Mouse (Mus musculus): Measurements from ENCODE around the gene Treml1. TPM values are rescaled to one million over a fixed set of nuclear protein-coding genes. Genes with fewer than 3 reads are reported as not detected.

Gene Treml1
- total and polyA plus RNA-seq, 2 experiments from 2014 or later: 0.57 TPM; not detected in 1

DNA sequence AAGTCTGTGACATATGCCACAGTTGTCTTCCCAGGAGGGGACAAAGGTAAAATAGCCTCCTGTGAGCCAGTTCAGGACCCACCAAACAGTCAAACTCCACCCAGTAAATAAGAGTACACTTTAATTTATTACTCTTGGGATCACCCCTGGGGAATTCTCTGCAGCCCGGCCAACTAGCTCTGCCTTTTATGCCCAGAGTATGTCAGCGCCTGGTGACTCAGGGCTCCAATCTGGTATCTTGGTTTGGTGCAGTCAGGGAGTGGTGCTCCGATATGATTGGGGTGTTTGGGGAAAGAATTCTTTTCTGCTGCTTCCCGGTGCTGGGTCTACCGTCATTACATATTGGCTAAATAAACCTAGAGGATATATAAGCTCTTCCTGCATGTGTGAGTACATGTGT is 7.1 kb downstream of the Treml1 start:
- Histone ChIP-seq H3K9ac (replicated peaks; ENCODE audit: low read depth, low read length) (no peak overlapping the region), H3K9me3 (replicated peaks; ENCODE audit: control insufficient read depth, low read length) (no peaks in the 10 kb centered on the region), H3K27ac (ENCODE audit: low read depth) (no peak overlapping the region), H3K27me3 (ENCODE audit: control insufficient read depth, insufficient read depth, low read length) (no peaks in the 10 kb centered on the region), H3K36me3 (replicated peaks; ENCODE audit: control insufficient read depth, insufficient read depth, low read length) (no peaks in the 10 kb centered on the region), H3K4me1 (ENCODE audit: control insufficient read depth, insufficient read depth) (peaks cover 18% of the 10 kb centered on the region), H3K4me2 (ENCODE audit: low read depth, low read length) (no peak overlapping the region), H3K4me3 (ENCODE audit: low read depth, low read length) (no peak overlapping the region)
- TF ChIP-seq EP300 (IDR thresholded peaks at IDR 0.05; ENCODE audit: low read depth) (no peak), CTCF (IDR thresholded peaks at IDR 0.05; ENCODE audit: low read depth) (no peak)
- ATAC-seq (ENCODE audit: insufficient read depth, low read depth): no peak
- DNase-seq (ENCODE audit: low spot score): no peak
- 56% methylated on average over 5 of the region's 5 CpGs for WGBS

- TF ChIP-seq CTCF (IDR thresholded peaks at IDR 0.05; ENCODE audit: low read depth) (no peak), EP300 (IDR thresholded peaks at IDR 0.05; ENCODE audit: low read depth) (no peak)
- no peak for ATAC-seq (ENCODE audit: insufficient read depth, low read depth)
Measured at GRCm38 (mm10) chr17:48371621-48372020, 11.9 kb downstream of the Treml1 start.

GRCm38 (mm10) chr17:48372987-48373386 is 13.3 kb downstream of the Treml1 start:
- Histone ChIP-seq H3K9ac (replicated peaks; ENCODE audit: low read depth, low read length) (no peak overlapping the region), H3K4me3 (ENCODE audit: low read depth, low read length) (no peak overlapping the region), H3K9me3 (replicated peaks; ENCODE audit: control insufficient read depth, low read length) (no peaks in the 10 kb centered on the region), H3K27me3 (ENCODE audit: control insufficient read depth, insufficient read depth, low read length) (no peaks in the 10 kb centered on the region), H3K4me1 (ENCODE audit: control insufficient read depth, insufficient read depth) (no peaks in the 10 kb centered on the region), H3K36me3 (replicated peaks; ENCODE audit: control insufficient read depth, insufficient read depth, low read length) (no peaks in the 10 kb centered on the region), H3K27ac (ENCODE audit: low read depth) (no peak overlapping the region), H3K4me2 (ENCODE audit: low read depth, low read length) (no peak overlapping the region)
- DNase-seq (ENCODE audit: low spot score) (no peak), ATAC-seq (ENCODE audit: insufficient read depth, low read depth) (no peak)
- 67% methylated on average over 8 of the region's 8 CpGs for WGBS
- TF ChIP-seq EP300 (IDR thresholded peaks at IDR 0.05; ENCODE audit: low read depth) (no peak), CTCF (IDR thresholded peaks at IDR 0.05; ENCODE audit: low read depth) (no peak)

More at GRCm38 (mm10) chr17:48371621-48372020, 11.9 kb downstream of the Treml1 start:
- H3K4me2 ChIP-seq (ENCODE audit: low read depth, low read length): no peak overlapping the region
- H3K36me3 ChIP-seq (replicated peaks; ENCODE audit: control insufficient read depth, insufficient read depth, low read length): no peaks in the 10 kb centered on the region
- H3K4me1 ChIP-seq (ENCODE audit: control insufficient read depth, insufficient read depth): 0 out of 2 replicates have a peak, but pooled peaks cover 2% of the 10 kb centered on the region
- no peak for DNase-seq (ENCODE audit: low spot score)
- no peaks in the 10 kb centered on the region for H3K27me3 ChIP-seq (ENCODE audit: control insufficient read depth, insufficient read depth, low read length)
- H3K27ac ChIP-seq (ENCODE audit: low read depth): no peak overlapping the region
- H3K4me3 ChIP-seq (ENCODE audit: low read depth, low read length): no peak overlapping the region
- no peaks in the 10 kb centered on the region for H3K9me3 ChIP-seq (replicated peaks; ENCODE audit: control insufficient read depth, low read length)
- no peak overlapping the region for H3K9ac ChIP-seq (replicated peaks; ENCODE audit: low read depth, low read length)

DNA sequence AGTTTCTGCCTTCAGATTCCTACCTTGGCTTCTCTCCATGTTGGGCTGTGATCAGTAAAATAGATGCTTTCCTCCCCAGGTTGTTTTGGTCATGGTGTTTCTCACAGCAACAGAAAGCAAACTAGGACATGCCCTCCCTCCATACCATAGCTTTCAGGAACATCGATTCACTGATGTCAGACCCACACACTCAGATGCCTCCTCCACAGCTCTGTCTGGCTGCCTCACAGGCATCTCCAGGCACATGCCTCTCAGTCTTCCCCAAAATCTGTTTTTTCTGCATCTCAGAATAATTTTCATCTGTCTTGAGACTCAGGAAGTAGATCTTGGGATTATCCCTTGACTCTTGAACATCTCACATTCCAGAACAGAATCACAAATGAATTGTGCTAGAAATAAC is 16.4 kb downstream of the Treml1 start:
- no peaks in the 10 kb centered on the region for H3K36me3 ChIP-seq (replicated peaks; ENCODE audit: control insufficient read depth, insufficient read depth, low read length)
- no peak for TF ChIP-seq EP300 (IDR thresholded peaks at IDR 0.05; ENCODE audit: low read depth)
- TF ChIP-seq CTCF (IDR thresholded peaks at IDR 0.05; ENCODE audit: low read depth): no peak
- 80% methylated on average over 1 of the region's 1 CpGs for WGBS

GRCm38 (mm10) chr17:48379050-48379449 is 19.3 kb downstream of the Treml1 start:
- Histone ChIP-seq H3K4me2 (ENCODE audit: low read depth, low read length) (no peak overlapping the region), H3K27me3 (ENCODE audit: control insufficient read depth, insufficient read depth, low read length) (no peaks in the 10 kb centered on the region), H3K4me1 (ENCODE audit: control insufficient read depth, insufficient read depth) (no peaks in the 10 kb centered on the region), H3K36me3 (replicated peaks; ENCODE audit: control insufficient read depth, insufficient read depth, low read length) (no peaks in the 10 kb centered on the region), H3K9me3 (replicated peaks; ENCODE audit: control insufficient read depth, low read length) (no peaks in the 10 kb centered on the region), H3K9ac (replicated peaks; ENCODE audit: low read depth, low read length) (no peak overlapping the region), H3K27ac (ENCODE audit: low read depth) (no peak overlapping the region), H3K4me3 (ENCODE audit: low read depth, low read length) (no peak overlapping the region)
- no peak for TF ChIP-seq EP300 (IDR thresholded peaks at IDR 0.05; ENCODE audit: low read depth)
- TF ChIP-seq CTCF (IDR thresholded peaks at IDR 0.05; ENCODE audit: low read depth): no peak
- ATAC-seq (ENCODE audit: insufficient read depth, low read depth) (no peak), DNase-seq (ENCODE audit: low spot score) (no peak)

More for the DNA sequence above, 16.4 kb downstream of the Treml1 start:
- H3K9ac ChIP-seq (replicated peaks; ENCODE audit: low read depth, low read length): no peak overlapping the region
- no peak overlapping the region for H3K4me3 ChIP-seq (ENCODE audit: low read depth, low read length)
- no peak overlapping the region for H3K4me2 ChIP-seq (ENCODE audit: low read depth, low read length)
- no peaks in the 10 kb centered on the region for H3K27me3 ChIP-seq (ENCODE audit: control insufficient read depth, insufficient read depth, low read length)
- no peak for DNase-seq (ENCODE audit: low spot score)
- H3K4me1 ChIP-seq (ENCODE audit: control insufficient read depth, insufficient read depth): no peaks in the 10 kb centered on the region
- H3K9me3 ChIP-seq (replicated peaks; ENCODE audit: control insufficient read depth, low read length): no peaks in the 10 kb centered on the region
- no peak overlapping the region for H3K27ac ChIP-seq (ENCODE audit: low read depth)
- ATAC-seq (ENCODE audit: insufficient read depth, low read depth): no peak

DNA sequence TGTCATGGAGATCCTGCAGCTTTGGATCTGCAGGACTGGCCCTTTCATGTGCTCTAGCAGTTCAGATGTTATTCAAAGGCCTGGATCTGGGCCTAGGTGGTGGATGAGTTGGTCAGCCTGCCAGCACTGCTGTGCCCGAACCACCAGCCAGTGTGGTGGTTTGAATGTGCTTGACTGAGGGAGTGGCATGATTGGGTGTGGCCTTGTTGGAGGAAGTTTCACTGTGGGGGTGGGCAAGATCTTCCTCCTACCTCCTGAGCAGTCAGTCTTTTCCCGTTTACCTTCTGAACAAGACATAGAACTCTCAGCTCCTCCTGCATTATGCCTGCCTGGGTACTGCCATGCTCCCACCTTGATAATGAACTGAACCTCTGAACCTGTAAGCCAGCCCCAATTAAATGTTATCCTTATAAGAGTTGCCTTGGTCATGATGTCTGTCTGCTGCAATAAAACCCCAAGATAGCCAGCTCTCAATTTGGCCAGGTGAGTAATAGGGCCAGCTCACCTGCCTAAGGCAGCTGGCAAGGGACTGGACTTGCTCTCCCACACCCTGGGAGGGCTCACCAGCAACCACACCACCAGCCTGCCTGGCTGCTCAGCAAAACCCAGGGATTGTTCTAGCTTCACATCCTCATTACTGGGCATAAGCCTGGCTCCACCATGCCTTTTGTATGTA is 26.2 kb downstream of the Treml1 start:
- 56% methylated on average over 2 of the region's 2 CpGs for WGBS

More for the DNA sequence above, 26.2 kb downstream of the Treml1 start:
- Histone ChIP-seq H3K36me3 (replicated peaks; ENCODE audit: control insufficient read depth, insufficient read depth, low read length) (peaks cover 45% of the 10 kb centered on the region), H3K27ac (ENCODE audit: low read depth) (no peak overlapping the region), H3K4me3 (ENCODE audit: low read depth, low read length) (no peak overlapping the region), H3K4me1 (ENCODE audit: control insufficient read depth, insufficient read depth) (no peaks in the 10 kb centered on the region), H3K27me3 (ENCODE audit: control insufficient read depth, insufficient read depth, low read length) (no peaks in the 10 kb centered on the region), H3K9me3 (replicated peaks; ENCODE audit: control insufficient read depth, low read length) (no peaks in the 10 kb centered on the region), H3K9ac (replicated peaks; ENCODE audit: low read depth, low read length) (no peak overlapping the region), H3K4me2 (ENCODE audit: low read depth, low read length) (no peak overlapping the region)
- no peak for ATAC-seq (ENCODE audit: insufficient read depth, low read depth)
- no peak for DNase-seq (ENCODE audit: low spot score)
- TF ChIP-seq EP300 (IDR thresholded peaks at IDR 0.05; ENCODE audit: low read depth) (no peak), CTCF (IDR thresholded peaks at IDR 0.05; ENCODE audit: low read depth) (no peak)

All from heart, postnatal 0 days (tissue).